Mouse (Mus musculus) myocyte (in vitro differentiated cells): ENCODE data around the gene Klhdc9.

Source experiments
- CEBPB ChIP-seq: IDR thresholded peaks from 2 replicates; pipeline ENCODE4 v1.6.1; 2011; ENCODE audit warnings: mild to moderate bottlenecking, moderate library complexity; ENCODE audit not compliant: poor library complexity, insufficient read depth, severe bottlenecking
- E2F4 ChIP-seq: IDR thresholded peaks from one replicate; pipeline ENCODE4 v1.6.1; 2011; ENCODE audit warnings: mild to moderate bottlenecking, control low read depth, moderate library complexity; ENCODE audit not compliant: insufficient read depth
- MAX ChIP-seq: IDR thresholded peaks from one replicate; pipeline ENCODE4 v1.6.1; 2011; ENCODE audit warnings: low read depth, mild to moderate bottlenecking, control low read depth
- MYOD1 ChIP-seq, 3 experiments: IDR thresholded peaks; one replicate each; pipeline ENCODE4 v1.6.1; 2011; ENCODE audit warnings: control low read depth in 2 of 3, low read depth in 2 of 3, mild to moderate bottlenecking in 2 of 3, moderate library complexity in 1 of 3; ENCODE audit not compliant: insufficient read length in 2 of 3, control insufficient read depth in 1 of 3
- MYOG ChIP-seq, 3 experiments: IDR thresholded peaks; one replicate each; pipeline ENCODE4 v1.6.1; 2011; ENCODE audit warnings: control low read depth in 2 of 3, low read depth in 2 of 3, mild to moderate bottlenecking in 2 of 3; ENCODE audit not compliant: insufficient read length in 2 of 3, control insufficient read depth in 1 of 3, insufficient read depth in 1 of 3
- POLR2A ChIP-seq: IDR thresholded peaks from one replicate; pipeline ENCODE4 v1.6.1; 2011; ENCODE audit warnings: low read depth, mild to moderate bottlenecking, control low read depth, moderate library complexity; ENCODE audit not compliant: insufficient read length
- POLR2AphosphoS2 ChIP-seq: IDR thresholded peaks from one replicate; pipeline ENCODE4 v1.6.1; 2011; ENCODE audit warnings: low read depth, control low read depth; ENCODE audit not compliant: insufficient read length
- REST ChIP-seq: IDR thresholded peaks from one replicate; pipeline ENCODE4 v1.6.1; 2011; ENCODE audit warnings: mild to moderate bottlenecking, control low read depth, moderate library complexity; ENCODE audit not compliant: insufficient read depth, insufficient read length
- SRF ChIP-seq: IDR thresholded peaks from one replicate; pipeline ENCODE4 v1.6.1; 2011; ENCODE audit warnings: low read depth; ENCODE audit not compliant: control insufficient read depth, insufficient read length
- TCF12 ChIP-seq: IDR thresholded peaks from one replicate; pipeline ENCODE4 v1.6.1; 2011; ENCODE audit warnings: mild to moderate bottlenecking, control low read depth; ENCODE audit not compliant: poor library complexity, insufficient read depth, severe bottlenecking
- USF1 ChIP-seq: IDR thresholded peaks from one replicate; pipeline ENCODE4 v1.6.1; 2011; ENCODE audit warnings: low read depth, mild to moderate bottlenecking, control low read depth, moderate library complexity

DNA sequence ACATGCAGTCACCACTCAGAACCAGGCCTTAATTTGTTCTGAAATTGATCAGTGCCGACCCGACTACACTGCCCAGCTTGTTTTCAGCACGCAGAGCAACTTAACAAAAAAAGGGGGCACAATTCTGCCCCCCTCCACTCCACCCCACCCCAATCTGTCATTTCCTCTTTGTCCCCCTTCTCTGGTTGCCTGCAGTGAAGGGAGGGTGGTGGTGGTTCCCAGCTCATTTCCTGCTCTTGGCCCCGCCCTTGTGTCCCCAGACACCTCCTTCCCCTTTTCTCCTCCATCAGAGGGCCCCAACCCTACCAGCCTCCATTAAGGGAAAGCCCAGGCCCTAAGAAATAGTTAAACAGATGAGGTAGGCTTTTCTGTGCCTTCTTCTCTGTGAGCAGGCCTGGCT, 29.5 kb upstream of the Klhdc9 start:
- no peak for TF ChIP-seq POLR2AphosphoS2
- TF ChIP-seq POLR2A = no peak
- no peak for TF ChIP-seq USF1
- no peak for TF ChIP-seq MYOG (IDR thresholded peaks at IDR 0.05; ENCODE audit: control insufficient read depth in 1 of 3, insufficient read depth in 1 of 3, insufficient read length in 2 of 3, low read depth in 2 of 3)
- no peak for TF ChIP-seq MYOD1 (IDR thresholded peaks at IDR 0.05; ENCODE audit: control insufficient read depth in 1 of 3, insufficient read length in 2 of 3, low read depth in 2 of 3)
- TF ChIP-seq MAX = no peak
- no peak for TF ChIP-seq E2F4
- TF ChIP-seq TCF12 = no peak
- TF ChIP-seq CEBPB = no peak
- no peak for TF ChIP-seq SRF
- TF ChIP-seq REST = no peak
